Mouse (Mus musculus) forebrain, embryonic 13.5 days (tissue): Measurements from ENCODE around the gene Grin2b. TPM values are rescaled to one million over a fixed set of nuclear protein-coding genes. Genes with fewer than 3 reads are reported as not detected.
A peak's percentile ranks its signal among the peaks of the same experiment; 100 is the strongest.

ENCODE experiments used
- ATAC-seq: fragments of 200-750 bp; cut with Nextera tagmentation; 2 replicates; pipeline ENCODE4 v1.8.0; 2017
- H3K27ac ChIP-seq: fragments of 300-500 bp; sonication (generic); 2 replicates; pipeline ENCODE4 v1.5.1; 2015; ENCODE audit warnings: inconsistent platforms, mild to moderate bottlenecking, moderate library complexity
- H3K27me3 ChIP-seq: fragments of 300-500 bp; sonication (generic); 2 replicates; pipeline ENCODE4 v1.6.1; 2015; ENCODE audit warnings: mild to moderate bottlenecking, inconsistent platforms
- H3K36me3 ChIP-seq: fragments of 300-500 bp; sonication (generic); 2 replicates; pipeline ENCODE4 v1.6.1; 2015; ENCODE audit warnings: mild to moderate bottlenecking, inconsistent platforms; ENCODE audit not compliant: poor library complexity, severe bottlenecking
- H3K4me1 ChIP-seq: fragments of 300-500 bp; sonication (generic); 2 replicates; pipeline ENCODE4 v1.6.1; 2015; ENCODE audit warnings: inconsistent platforms
- H3K4me2 ChIP-seq: fragments of 300-500 bp; sonication (generic); 2 replicates; pipeline ENCODE4 v1.6.1; 2015; ENCODE audit warnings: inconsistent platforms, mild to moderate bottlenecking, moderate library complexity
- H3K4me3 ChIP-seq: fragments of 300-500 bp; sonication (generic); 2 replicates; pipeline ENCODE4 v1.5.1; 2015; ENCODE audit warnings: mild to moderate bottlenecking, inconsistent platforms
- H3K9ac ChIP-seq: fragments of 300-500 bp; sonication (generic); 2 replicates; pipeline ENCODE4 v1.6.1; 2015; ENCODE audit warnings: mild to moderate bottlenecking, inconsistent platforms
- H3K9me3 ChIP-seq: fragments of 300-500 bp; sonication (generic); replicated peaks from 2 replicates; pipeline ENCODE4 v1.6.1; 2016; ENCODE audit warnings: inconsistent platforms
- WGBS: fragments of 180-500 bp; shearing (Covaris S2); methylation state at CpG from one replicate; pipeline ENCODE4 v1.1.7; 2015; 5-methylcytosine and 5-hydroxymethylcytosine counted together
- polyA plus RNA-seq: library from polyadenylated mRNA; unstranded; fragments of >200 nt; fragmentation: Nextera tagmentation; extraction: Ambion mirVana; gene quantifications from 2 replicates; pipeline ENCODE4 v1.2.1, GENCODE M21; 2015

Gene Grin2b
- polyA plus RNA-seq, 1 experiment from 2014 or later, result 34.9 TPM

GRCm38 (mm10) chr6:136029235-136029939, 143.9 kb downstream of the Grin2b start:
- no peak overlapping the region for H3K4me3 ChIP-seq
- H3K9me3 ChIP-seq, result no peaks in the 10 kb centered on the region
- no peak for ATAC-seq
- H3K27me3 ChIP-seq, result no peaks in the 10 kb centered on the region
- WGBS, result 72% methylated on average over 4 of the region's 4 CpGs
- H3K4me1 ChIP-seq, result 0 out of 2 replicates have a peak, but pooled peaks cover 5% of the 10 kb centered on the region
- H3K9ac ChIP-seq, result no peak overlapping the region
- no peaks in the 10 kb centered on the region for H3K36me3 ChIP-seq
- no peak overlapping the region for H3K4me2 ChIP-seq
- H3K27ac ChIP-seq, result no peak overlapping the region

- WGBS, result 96% methylated on average over 6 of the region's 6 CpGs
- no peak overlapping the region for H3K4me2 ChIP-seq
- H3K36me3 ChIP-seq, result no peaks in the 10 kb centered on the region
- no peaks in the 10 kb centered on the region for H3K27me3 ChIP-seq
- H3K9ac ChIP-seq, result no peak overlapping the region
- 0 out of 2 replicates have a peak, but pooled peaks cover 5% of the 10 kb centered on the region for H3K4me1 ChIP-seq
- no peak for ATAC-seq
- no peak overlapping the region for H3K4me3 ChIP-seq
- H3K9me3 ChIP-seq, result no peaks in the 10 kb centered on the region
- no peak overlapping the region for H3K27ac ChIP-seq
These were observed 146.4 kb downstream of the Grin2b start for GRCm38 (mm10) chr6:136026936-136027335.

GRCm38 (mm10) chr6:136025801-136026200, 147.5 kb downstream of the Grin2b start:
- WGBS, result 84% methylated on average over 4 of the region's 4 CpGs
- no peak overlapping the region for H3K4me3 ChIP-seq
- no peak for ATAC-seq
- no peak overlapping the region for H3K4me2 ChIP-seq
- H3K9ac ChIP-seq, result no peak overlapping the region
- H3K9me3 ChIP-seq, result no peaks in the 10 kb centered on the region
- no peaks in the 10 kb centered on the region for H3K36me3 ChIP-seq
- H3K27me3 ChIP-seq, result no peaks in the 10 kb centered on the region
- no peak overlapping the region for H3K27ac ChIP-seq
- H3K4me1 ChIP-seq, result 0 out of 2 replicates have a peak, but pooled peaks cover 5% of the 10 kb centered on the region

GRCm38 (mm10) chr6:136020460-136020859, 152.9 kb downstream of the Grin2b start:
- H3K27me3 ChIP-seq, result no peaks in the 10 kb centered on the region
- no peaks in the 10 kb centered on the region for H3K9me3 ChIP-seq
- no peak overlapping the region for H3K9ac ChIP-seq
- H3K4me2 ChIP-seq, result no peak overlapping the region
- no peaks in the 10 kb centered on the region for H3K4me1 ChIP-seq
- 87% methylated on average over 3 of the region's 3 CpGs for WGBS
- H3K36me3 ChIP-seq, result no peaks in the 10 kb centered on the region
- no peak overlapping the region for H3K27ac ChIP-seq
- no peak overlapping the region for H3K4me3 ChIP-seq
- no peak for ATAC-seq

GRCm38 (mm10) chr6:136018962-136019361, 154.3 kb downstream of the Grin2b start:
- H3K27ac ChIP-seq, result no peak overlapping the region
- H3K36me3 ChIP-seq, result no peaks in the 10 kb centered on the region
- no peak for ATAC-seq
- 90% methylated on average over 1 of the region's 1 CpGs for WGBS
- H3K4me3 ChIP-seq, result no peak overlapping the region
- H3K4me2 ChIP-seq, result no peak overlapping the region
- H3K27me3 ChIP-seq, result no peaks in the 10 kb centered on the region
- no peaks in the 10 kb centered on the region for H3K4me1 ChIP-seq
- H3K9ac ChIP-seq, result no peak overlapping the region
- no peaks in the 10 kb centered on the region for H3K9me3 ChIP-seq

- Histone ChIP-seq H3K27ac (no peak overlapping the region), H3K4me3 (no peak overlapping the region), H3K9me3 (no peaks in the 10 kb centered on the region), H3K27me3 (no peaks in the 10 kb centered on the region), H3K4me2 (no peak overlapping the region), H3K36me3 (no peaks in the 10 kb centered on the region), H3K9ac (no peak overlapping the region), H3K4me1 (peaks cover 16% of the 10 kb centered on the region)
- no peak for ATAC-seq
- WGBS, result 94% methylated on average over 12 of the region's 12 CpGs
These were observed 159.5 kb downstream of the Grin2b start for GRCm38 (mm10) chr6:136013556-136014380.

- H3K4me2 ChIP-seq, result no peak overlapping the region
- WGBS, result 94% methylated on average over 4 of the region's 4 CpGs
- H3K36me3 ChIP-seq, result no peaks in the 10 kb centered on the region
- no peak overlapping the region for H3K9ac ChIP-seq
- no peak overlapping the region for H3K4me3 ChIP-seq
- ATAC-seq, result no peak
- no peaks in the 10 kb centered on the region for H3K27me3 ChIP-seq
- H3K9me3 ChIP-seq, result no peaks in the 10 kb centered on the region
- peaks cover 16% of the 10 kb centered on the region for H3K4me1 ChIP-seq
- H3K27ac ChIP-seq, result no peak overlapping the region
These were observed 161.8 kb downstream of the Grin2b start for GRCm38 (mm10) chr6:136011533-136011932.

GRCm38 (mm10) chr6:136011038-136011311, 162.3 kb downstream of the Grin2b start:
- no peak overlapping the region for H3K4me2 ChIP-seq
- ATAC-seq, result no peak
- WGBS, result 88% methylated on average over 4 of the region's 4 CpGs
- no peaks in the 10 kb centered on the region for H3K36me3 ChIP-seq
- H3K27me3 ChIP-seq, result no peaks in the 10 kb centered on the region
- H3K4me3 ChIP-seq, result no peak overlapping the region
- peaks cover 16% of the 10 kb centered on the region for H3K4me1 ChIP-seq
- no peak overlapping the region for H3K27ac ChIP-seq
- no peak overlapping the region for H3K9ac ChIP-seq
- H3K9me3 ChIP-seq, result no peaks in the 10 kb centered on the region

GRCm38 (mm10) chr6:136010290-136011037, 162.8 kb downstream of the Grin2b start:
- no peak overlapping the region for H3K27ac ChIP-seq
- H3K9ac ChIP-seq, result no peak overlapping the region
- no peaks in the 10 kb centered on the region for H3K36me3 ChIP-seq
- no peaks in the 10 kb centered on the region for H3K9me3 ChIP-seq
- H3K4me2 ChIP-seq, result peak overlapping the region; percentile 24
- H3K4me1 ChIP-seq, result peaks cover 16% of the 10 kb centered on the region
- WGBS, result 19% methylated on average over 7 of the region's 7 CpGs
- ATAC-seq, result peak; percentile 64; the same call in 1 of the 2 replicates
- H3K27me3 ChIP-seq, result no peaks in the 10 kb centered on the region
- no peak overlapping the region for H3K4me3 ChIP-seq

GRCm38 (mm10) chr6:136008120-136008519, 165.2 kb downstream of the Grin2b start:
- WGBS, result 91% methylated on average over 6 of the region's 6 CpGs
- Histone ChIP-seq H3K27me3 (no peaks in the 10 kb centered on the region), H3K9me3 (no peaks in the 10 kb centered on the region), H3K4me3 (no peak overlapping the region), H3K4me2 (no peak overlapping the region), H3K9ac (no peak overlapping the region), H3K27ac (no peak overlapping the region), H3K4me1 (peaks cover 16% of the 10 kb centered on the region), H3K36me3 (no peaks in the 10 kb centered on the region)
- no peak for ATAC-seq

- Histone ChIP-seq H3K27me3 (no peaks in the 10 kb centered on the region), H3K27ac (no peak overlapping the region), H3K9me3 (0 out of 2 replicates have a peak, but pooled peaks cover 2% of the 10 kb centered on the region), H3K36me3 (no peaks in the 10 kb centered on the region), H3K4me1 (peaks cover 3% of the 10 kb centered on the region; the same call in 1 of the 2 replicates), H3K4me2 (no peak overlapping the region), H3K9ac (no peak overlapping the region), H3K4me3 (no peak overlapping the region)
- ATAC-seq, result no peak
- 72% methylated on average over 7 of the region's 7 CpGs for WGBS
These were observed 178.6 kb downstream of the Grin2b start for GRCm38 (mm10) chr6:135994691-135995090.

- Histone ChIP-seq H3K27me3 (no peaks in the 10 kb centered on the region), H3K4me3 (no peak overlapping the region), H3K9ac (no peak overlapping the region), H3K36me3 (no peaks in the 10 kb centered on the region), H3K9me3 (0 out of 2 replicates have a peak, but pooled peaks cover 3% of the 10 kb centered on the region), H3K4me2 (no peak overlapping the region), H3K27ac (no peak overlapping the region), H3K4me1 (peaks cover 3% of the 10 kb centered on the region; the same call in 1 of the 2 replicates)
- 52% methylated on average over 3 of the region's 3 CpGs for WGBS
- ATAC-seq, result no peak
These were observed 179.4 kb downstream of the Grin2b start for GRCm38 (mm10) chr6:135993897-135994296.
